Mouse (Mus musculus) adrenal gland, postnatal 4 days (tissue): ENCODE data around the gene Dnajb3. TPM values are rescaled to one million over a fixed set of nuclear protein-coding genes. Genes with fewer than 3 reads are reported as not detected.
A peak's percentile ranks its signal among the peaks of the same experiment; 100 is the strongest.
"Not testable (repeated sequence)": the region's sequence is repeated elsewhere in the genome, so short reads cannot be mapped to it uniquely, and the experiment has no call there.

Experiments used
- DNase-seq, 2 experiments: peaks; one replicate each; pipeline ENCODE4 v3.0.0; 2021 to 2022; ENCODE audit warnings: low spot score in 2 of 2, mixed read lengths in 2 of 2
- total RNA-seq, 2 experiments: library from RNA; stranded (reverse); gene quantifications; 2 replicates each; pipeline ENCODE4 v1.2.3; 2021

Dnajb3 gene
- total RNA-seq, 2 experiments from 2014 or later = 3.3 to 4.2 TPM

- no peak for DNase-seq
Observed at GRCm38 (mm10) chr1:88217144-88217543, 11.6 kb upstream of the Dnajb3 start.

DNA sequence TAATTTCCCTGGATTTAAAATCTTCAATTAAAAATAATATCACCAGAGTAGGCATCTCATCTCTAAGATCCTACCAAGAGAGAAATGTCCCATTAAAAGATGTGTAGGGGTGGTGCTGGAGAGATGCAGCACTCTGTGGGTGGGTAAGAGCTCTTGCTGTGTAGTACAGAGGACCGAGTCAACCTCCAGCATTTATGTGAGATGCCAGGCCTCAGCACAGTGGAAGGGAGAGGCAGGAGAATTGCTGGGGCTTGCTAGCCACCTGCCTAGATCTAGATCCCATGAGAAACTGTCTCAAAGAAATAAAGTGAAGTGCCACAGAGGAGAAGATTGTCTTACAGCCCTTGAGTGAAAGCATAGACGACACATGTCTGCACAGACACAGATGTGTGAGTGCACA lies 11.0 kb upstream of the Dnajb3 start:
- DNase-seq = no peak

- no peak for DNase-seq
Observed at GRCm38 (mm10) chr1:88215466-88216380, 10.1 kb upstream of the Dnajb3 start.

- no peak for DNase-seq
Observed at GRCm38 (mm10) chr1:88214462-88214952, 8.9 kb upstream of the Dnajb3 start.

DNA sequence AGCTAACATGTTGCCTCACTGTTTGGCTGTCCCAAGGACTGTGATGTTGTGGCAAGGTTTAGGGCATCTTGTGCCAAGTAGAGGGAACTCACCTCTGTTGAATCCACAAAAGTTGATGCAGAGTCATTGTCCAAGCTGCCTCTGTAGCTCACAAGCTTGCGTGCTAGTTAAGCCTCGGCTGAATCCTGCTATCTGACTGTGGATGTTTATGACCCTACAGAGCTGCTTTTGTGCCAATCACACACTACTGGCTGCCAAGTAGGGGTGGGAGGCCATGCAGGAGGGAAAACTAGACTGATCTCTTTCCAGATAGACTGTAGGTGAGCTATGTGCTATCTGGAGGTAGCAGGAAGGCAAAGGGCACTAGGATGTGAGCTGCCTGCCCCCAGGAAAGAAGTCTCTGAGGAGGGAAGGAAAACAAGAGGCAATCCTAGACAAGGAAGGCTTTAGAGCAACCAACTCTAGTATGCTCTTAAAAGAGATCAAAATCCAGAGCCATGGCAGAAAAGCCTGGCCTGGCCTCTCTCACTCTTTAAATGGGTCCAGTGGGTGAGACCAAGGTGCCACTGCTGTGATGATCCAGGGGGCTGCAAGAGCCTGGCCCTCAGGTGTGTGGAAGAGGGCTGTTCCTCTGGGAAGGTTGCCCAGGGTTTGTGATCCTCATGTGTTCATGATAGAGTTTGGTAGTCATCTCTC lies 8.3 kb upstream of the Dnajb3 start:
- peak in 1 of 2 experiments; percentile 17 for DNase-seq

DNA sequence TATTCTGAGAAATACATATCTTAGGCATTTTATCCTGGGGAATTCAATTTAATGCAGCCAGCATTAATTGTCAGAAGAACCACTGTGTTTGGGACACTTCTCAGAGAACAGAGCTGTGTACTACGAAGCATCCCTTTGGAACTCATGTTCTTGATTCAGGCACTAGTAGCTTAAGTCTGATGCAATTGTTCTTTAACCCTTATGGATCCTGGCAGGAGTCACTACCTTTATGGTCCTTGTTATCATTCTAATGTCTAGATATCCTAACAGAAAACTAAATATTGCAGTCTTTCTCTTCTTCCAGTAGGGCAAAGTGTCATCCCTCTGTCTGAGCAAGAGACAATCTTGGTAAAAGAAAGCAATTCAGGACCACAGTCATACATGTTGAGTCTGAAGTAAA lies 7.5 kb upstream of the Dnajb3 start:
- no peak for DNase-seq

DNA sequence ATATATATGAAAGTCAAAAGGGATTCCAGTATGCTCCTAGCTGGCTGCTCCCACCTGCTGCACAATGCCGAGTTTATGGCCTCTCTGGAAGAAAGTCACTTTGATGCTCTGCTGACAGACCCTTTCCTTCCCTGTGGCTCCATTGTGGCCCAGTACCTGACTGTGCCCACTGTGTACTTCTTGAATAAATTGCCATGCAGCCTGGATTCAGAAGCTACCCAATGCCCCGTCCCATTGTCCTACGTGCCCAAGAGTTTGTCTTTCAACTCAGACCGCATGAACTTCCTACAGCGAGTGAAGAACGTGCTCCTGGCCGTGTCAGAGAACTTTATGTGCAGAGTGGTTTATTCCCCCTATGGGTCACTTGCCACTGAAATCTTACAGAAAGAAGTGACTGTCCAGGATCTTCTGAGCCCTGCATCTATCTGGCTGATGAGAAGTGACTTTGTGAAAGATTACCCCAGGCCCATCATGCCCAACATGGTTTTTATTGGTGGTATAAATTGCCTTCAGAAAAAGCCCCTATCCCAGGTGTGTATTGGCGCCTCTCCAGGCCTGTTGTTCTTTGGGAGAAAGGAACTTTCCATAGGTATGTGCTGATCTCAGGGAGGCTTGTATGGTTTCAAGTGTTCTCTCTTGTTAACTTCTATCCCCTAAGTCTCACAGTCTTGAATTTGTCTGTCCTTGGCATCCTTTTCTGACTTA lies 6.9 kb upstream of the Dnajb3 start:
- no peak for DNase-seq

GRCm38 (mm10) chr1:88211812-88212211 lies 6.2 kb upstream of the Dnajb3 start, which contains the start of gene Ugt1a1:
TSS of gene Ugt1a1 (plus strand) at chr1:88211959.
- DNase-seq = no peak

GRCm38 (mm10) chr1:88206843-88207479 lies 1.4 kb upstream of the Dnajb3 start:
- DNase-seq = no peak

DNA sequence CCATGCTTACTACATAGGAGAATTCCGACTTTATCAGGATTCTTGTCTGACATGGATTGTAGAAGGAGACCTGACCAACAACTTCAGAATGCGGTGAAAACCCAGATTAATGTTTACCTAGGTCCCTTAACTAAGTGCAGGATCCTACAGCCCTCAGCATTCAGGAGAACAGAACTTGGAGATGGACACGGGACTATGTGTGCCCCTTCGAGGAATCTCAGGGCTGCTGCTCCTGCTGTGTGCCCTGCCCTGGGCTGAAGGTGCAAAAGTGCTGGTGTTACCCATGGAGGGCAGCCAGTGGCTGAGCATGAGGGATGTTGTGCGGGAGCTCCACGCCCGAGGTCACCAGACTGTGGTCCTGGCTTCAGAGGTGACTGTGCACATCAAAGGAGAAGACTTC lies 5.1 kb downstream of the Dnajb3 start, which contains the start of gene Ugt1a2:
Gene Ugt1a2, plus strand, starts transcription at position 146 of the 400 bp plus-strand sequence.
- no peak for DNase-seq

DNA sequence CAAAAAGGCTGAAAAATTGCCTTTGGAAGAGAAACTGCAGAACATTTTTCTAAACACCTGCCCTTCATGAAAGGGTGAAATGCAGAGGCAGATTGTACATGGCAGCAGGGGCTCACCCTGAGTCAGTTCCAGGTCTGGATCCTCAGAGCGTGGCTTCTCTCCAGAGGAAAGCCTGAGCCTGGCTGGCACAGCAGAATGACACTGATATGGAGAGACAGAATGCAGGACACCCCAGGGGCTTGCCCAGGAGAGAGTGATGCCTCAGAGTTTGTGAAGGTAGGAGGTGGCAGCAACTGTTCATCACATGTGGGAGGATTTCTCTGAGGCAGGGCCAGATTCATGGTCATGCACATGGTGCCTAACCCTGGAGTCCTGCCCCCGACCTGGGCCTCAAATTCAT lies 5.6 kb downstream of the Dnajb3 start:
- DNase-seq = no peak

GRCm38 (mm10) chr1:88197443-88197842 lies 8.1 kb downstream of the Dnajb3 start:
- no peak for DNase-seq

GRCm38 (mm10) chr1:88195687-88196086 lies 9.9 kb downstream of the Dnajb3 start:
- no peak for DNase-seq

DNA sequence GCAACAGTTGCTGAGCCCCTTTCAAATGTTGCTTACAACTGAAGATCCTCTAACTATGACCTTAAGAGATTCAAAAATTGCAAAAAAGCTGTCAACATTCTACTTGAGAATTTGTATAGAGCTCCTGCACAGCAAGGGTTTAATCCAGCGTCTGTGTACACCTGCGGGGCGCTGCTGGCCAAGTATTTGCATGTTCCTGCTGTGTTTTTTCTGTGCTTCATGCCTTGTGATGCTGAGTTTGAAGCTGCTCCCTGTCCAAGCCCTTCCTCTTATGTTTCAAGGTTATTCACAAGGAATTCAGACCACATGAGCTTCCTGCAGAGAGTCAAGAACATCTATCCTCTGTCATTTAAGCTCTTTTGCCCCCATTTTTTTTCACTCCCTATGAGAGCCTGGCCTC lies 13.4 kb downstream of the Dnajb3 start:
- DNase-seq = no peak

DNA sequence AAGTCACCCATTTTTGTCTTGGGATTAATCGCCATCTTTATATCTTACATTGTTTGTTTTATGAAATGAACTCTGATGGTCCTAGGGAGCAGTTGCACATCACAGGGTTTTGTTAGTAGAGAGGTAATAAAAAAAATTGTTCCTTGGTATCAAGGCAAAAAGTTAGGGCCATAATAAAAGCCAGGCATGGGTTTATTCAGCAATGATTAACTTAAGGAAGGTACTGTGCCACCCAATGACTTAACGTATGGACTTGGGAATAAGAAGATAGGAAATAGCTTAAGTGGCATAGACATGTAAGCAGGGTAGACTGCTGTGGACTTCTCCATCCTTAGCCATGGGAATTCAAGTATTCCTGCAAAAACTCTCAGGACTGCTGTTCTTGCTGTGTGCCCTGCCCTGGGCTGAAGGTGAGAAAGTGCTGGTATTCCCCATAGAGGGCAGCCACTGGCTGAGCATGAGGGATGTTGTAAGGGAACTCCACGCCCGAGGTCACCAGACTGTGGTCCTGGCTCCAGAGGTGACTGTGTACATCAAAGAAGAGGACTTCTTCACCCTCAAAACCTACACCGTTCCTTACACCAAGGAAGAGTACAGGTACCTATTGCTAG lies 19.2 kb downstream of the Dnajb3 start:
- DNase-seq = no peak

DNA sequence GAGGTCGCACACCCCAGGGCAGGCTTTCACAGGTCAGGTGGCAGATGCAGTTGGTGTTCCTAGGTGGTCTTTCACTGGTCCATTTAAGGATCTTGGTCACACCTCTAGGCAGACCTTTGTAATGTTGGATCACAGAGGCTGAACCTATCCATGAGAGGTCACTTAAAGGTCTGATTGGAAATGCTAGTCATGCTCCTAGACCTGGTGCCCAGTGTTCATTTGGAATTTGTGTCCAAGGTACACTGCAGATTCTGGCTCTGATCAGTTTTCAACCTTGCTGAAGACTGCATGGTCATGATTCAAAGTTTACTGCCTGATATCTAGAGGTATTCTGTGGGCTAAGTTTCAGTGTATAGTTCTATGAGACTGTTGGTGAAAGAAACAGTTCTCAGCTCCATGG lies 25.9 kb downstream of the Dnajb3 start:
- no peak for DNase-seq

DNA sequence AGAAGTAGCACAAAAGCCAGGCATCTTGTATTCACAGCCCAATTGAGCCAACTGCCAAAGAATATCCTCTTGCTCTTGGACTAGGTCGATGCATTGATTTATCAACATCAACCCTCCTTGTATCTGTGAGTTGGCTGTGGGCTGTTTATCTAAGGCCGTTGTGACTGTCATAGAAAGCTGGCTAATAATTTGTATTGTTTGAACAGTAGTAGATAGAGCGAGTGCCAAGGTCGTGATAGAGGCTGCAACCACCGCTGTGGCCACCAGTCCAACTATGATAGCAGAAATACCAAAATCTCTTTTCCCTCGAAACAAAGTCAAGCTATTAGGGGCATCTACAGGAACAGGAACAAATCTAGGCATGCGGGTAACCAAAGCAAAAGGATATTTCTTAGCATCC lies 33.4 kb downstream of the Dnajb3 start:
- DNase-seq = not testable (repeated sequence)

- no peak for DNase-seq
Observed at GRCm38 (mm10) chr1:88165711-88166110, 39.9 kb downstream of the Dnajb3 start, which contains the start of gene Ugt1a5. TSS of gene Ugt1a5 (plus strand) at chr1:88166012.

- no peak for DNase-seq
Observed at GRCm38 (mm10) chr1:88158430-88158829, 47.2 kb downstream of the Dnajb3 start.
